Mouse (Mus musculus): Measurements from ENCODE around the gene Cdc42ep3. TPM values are rescaled to one million over a fixed set of nuclear protein-coding genes. Genes with fewer than 3 reads are reported as not detected.

Gene Cdc42ep3
- polyA plus RNA-seq, 1 experiment from 2014 or later = 55.8 TPM

DNA sequence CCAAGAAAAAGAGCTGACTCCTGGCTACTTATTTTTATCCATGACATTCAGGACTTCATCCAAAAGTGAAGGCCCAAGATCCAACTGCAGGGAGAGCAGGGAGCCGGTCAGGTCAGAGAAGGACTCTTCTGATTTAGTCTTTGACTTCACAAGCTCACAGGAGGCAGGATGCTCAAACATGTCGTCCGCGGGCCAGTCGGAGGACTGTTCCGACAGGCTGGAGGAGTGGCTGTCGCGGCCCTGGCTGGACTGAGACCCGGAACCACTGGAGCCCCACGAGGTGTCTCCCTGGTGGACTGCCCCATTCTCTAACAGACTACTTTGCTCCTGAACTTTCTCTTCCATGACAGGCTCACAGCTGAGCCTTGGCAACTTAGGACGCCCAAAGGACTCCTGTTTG is 20.2 kb downstream of the Cdc42ep3 start:
- Histone ChIP-seq H3K4me1 (ENCODE audit: control insufficient read depth, low read depth, low read length) (peaks cover 7% of the 10 kb centered on the region), H3K4me2 (ENCODE audit: low read depth, low read length) (no peak overlapping the region), H3K27ac (ENCODE audit: low read length) (no peak overlapping the region), H3K9me3 (replicated peaks; ENCODE audit: control insufficient read depth, low read length) (no peaks in the 10 kb centered on the region), H3K9ac (ENCODE audit: low read depth, low read length) (no peak overlapping the region), H3K4me3 (ENCODE audit: low read depth, low read length) (no peak overlapping the region), H3K36me3 (ENCODE audit: control insufficient read depth, insufficient read depth) (peaks cover 50% of the 10 kb centered on the region), H3K27me3 (ENCODE audit: control insufficient read depth, insufficient read depth, low read depth, low read length) (no peaks in the 10 kb centered on the region)
- WGBS (ENCODE audit: insufficient replicate concordance) = 91% methylated on average over 11 of the region's 11 CpGs
- no peak for ATAC-seq (ENCODE audit: low read depth)

- peak; percentile 59; the same call in 1 of the 2 replicates for ATAC-seq (ENCODE audit: low read depth)
- WGBS (ENCODE audit: insufficient replicate concordance) = 61% methylated on average over 9 of the region's 9 CpGs
- H3K27me3 ChIP-seq (ENCODE audit: control insufficient read depth, insufficient read depth, low read depth, low read length) = no peaks in the 10 kb centered on the region
- H3K36me3 ChIP-seq (ENCODE audit: control insufficient read depth, insufficient read depth) = peaks cover 50% of the 10 kb centered on the region
- H3K9ac ChIP-seq (ENCODE audit: low read depth, low read length) = no peak overlapping the region
- H3K27ac ChIP-seq (ENCODE audit: low read length) = no peak overlapping the region
- H3K9me3 ChIP-seq (replicated peaks; ENCODE audit: control insufficient read depth, low read length) = no peaks in the 10 kb centered on the region
- H3K4me3 ChIP-seq (ENCODE audit: low read depth, low read length) = no peak overlapping the region
- H3K4me2 ChIP-seq (ENCODE audit: low read depth, low read length) = no peak overlapping the region
- H3K4me1 ChIP-seq (ENCODE audit: control insufficient read depth, low read depth, low read length) = peaks cover 7% of the 10 kb centered on the region
Observed at GRCm38 (mm10) chr17:79333650-79334049, 21.2 kb downstream of the Cdc42ep3 start.

- Histone ChIP-seq H3K27me3 (ENCODE audit: control insufficient read depth, insufficient read depth, low read depth, low read length) (no peaks in the 10 kb centered on the region), H3K4me2 (ENCODE audit: low read depth, low read length) (no peak overlapping the region), H3K4me1 (ENCODE audit: control insufficient read depth, low read depth, low read length) (peaks cover 7% of the 10 kb centered on the region), H3K27ac (ENCODE audit: low read length) (no peak overlapping the region), H3K9ac (ENCODE audit: low read depth, low read length) (no peak overlapping the region), H3K9me3 (replicated peaks; ENCODE audit: control insufficient read depth, low read length) (no peaks in the 10 kb centered on the region), H3K4me3 (ENCODE audit: low read depth, low read length) (no peak overlapping the region), H3K36me3 (ENCODE audit: control insufficient read depth, insufficient read depth) (peaks cover 44% of the 10 kb centered on the region)
- WGBS (ENCODE audit: insufficient replicate concordance) = 63% methylated on average over 3 of the region's 3 CpGs
- ATAC-seq (ENCODE audit: low read depth) = no peak
Observed at GRCm38 (mm10) chr17:79332864-79333263, 22.0 kb downstream of the Cdc42ep3 start.

- Histone ChIP-seq H3K9me3 (replicated peaks; ENCODE audit: control insufficient read depth, low read length) (no peaks in the 10 kb centered on the region), H3K4me3 (ENCODE audit: low read depth, low read length) (no peak overlapping the region), H3K4me2 (ENCODE audit: low read depth, low read length) (no peak overlapping the region), H3K4me1 (ENCODE audit: control insufficient read depth, low read depth, low read length) (peaks cover 7% of the 10 kb centered on the region), H3K27ac (ENCODE audit: low read length) (no peak overlapping the region), H3K27me3 (ENCODE audit: control insufficient read depth, insufficient read depth, low read depth, low read length) (no peaks in the 10 kb centered on the region), H3K36me3 (ENCODE audit: control insufficient read depth, insufficient read depth) (peaks cover 35% of the 10 kb centered on the region), H3K9ac (ENCODE audit: low read depth, low read length) (no peak overlapping the region)
- WGBS (ENCODE audit: insufficient replicate concordance) = 90% methylated on average over 2 of the region's 2 CpGs
- no peak for ATAC-seq (ENCODE audit: low read depth)
Observed at GRCm38 (mm10) chr17:79330397-79330796, 24.5 kb downstream of the Cdc42ep3 start.

- ATAC-seq (ENCODE audit: low read depth) = no peak
- Histone ChIP-seq H3K4me2 (ENCODE audit: low read depth, low read length) (no peak overlapping the region), H3K27me3 (ENCODE audit: control insufficient read depth, insufficient read depth, low read depth, low read length) (no peaks in the 10 kb centered on the region), H3K4me1 (ENCODE audit: control insufficient read depth, low read depth, low read length) (no peaks in the 10 kb centered on the region), H3K27ac (ENCODE audit: low read length) (no peak overlapping the region), H3K9ac (ENCODE audit: low read depth, low read length) (no peak overlapping the region), H3K9me3 (replicated peaks; ENCODE audit: control insufficient read depth, low read length) (no peaks in the 10 kb centered on the region), H3K4me3 (ENCODE audit: low read depth, low read length) (no peak overlapping the region), H3K36me3 (ENCODE audit: control insufficient read depth, insufficient read depth) (peaks cover 12% of the 10 kb centered on the region)
- WGBS (ENCODE audit: insufficient replicate concordance) = 70% methylated on average over 4 of the region's 4 CpGs
Observed at GRCm38 (mm10) chr17:79326868-79327376, 28.0 kb downstream of the Cdc42ep3 start.

DNA sequence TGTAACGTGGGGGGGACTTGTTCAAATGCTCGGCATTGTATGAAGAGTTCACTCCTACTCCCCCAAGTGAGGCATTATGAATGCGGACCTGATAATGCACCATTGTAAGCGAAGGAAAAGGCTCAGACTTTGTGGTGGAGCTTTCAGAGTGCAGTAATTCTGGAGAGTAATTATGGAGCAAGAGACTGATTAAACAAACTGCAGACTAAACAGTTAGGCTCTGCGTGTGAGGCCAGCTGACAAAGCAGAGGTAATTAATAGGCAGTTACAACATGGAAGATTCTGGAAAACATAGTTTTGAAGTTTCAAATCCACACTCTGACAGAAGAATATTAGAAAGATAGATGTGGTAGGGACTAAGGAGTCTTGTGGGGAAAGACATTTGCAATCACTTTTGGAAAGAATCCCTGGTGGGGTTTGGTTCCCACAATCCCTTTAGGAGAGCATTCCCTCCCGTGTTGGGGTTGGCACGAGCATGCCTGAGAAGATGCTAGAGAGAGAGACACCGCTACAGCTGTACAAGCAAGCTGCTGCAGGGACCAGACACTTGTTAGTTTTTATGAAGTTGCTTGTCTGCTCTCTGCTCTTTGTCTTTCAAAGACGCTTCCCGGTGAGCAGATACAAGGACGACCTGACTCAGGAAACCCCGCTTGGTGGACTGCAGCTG is 37.7 kb downstream of the Cdc42ep3 start:
- no peak overlapping the region for H3K27ac ChIP-seq (ENCODE audit: low read length)
- no peak overlapping the region for H3K4me2 ChIP-seq (ENCODE audit: low read depth, low read length)
- ATAC-seq (ENCODE audit: low read depth) = no peak
- no peaks in the 10 kb centered on the region for H3K36me3 ChIP-seq (ENCODE audit: control insufficient read depth, insufficient read depth)
- WGBS (ENCODE audit: insufficient replicate concordance) = 65% methylated on average over 12 of the region's 12 CpGs
- H3K27me3 ChIP-seq (ENCODE audit: control insufficient read depth, insufficient read depth, low read depth, low read length) = no peaks in the 10 kb centered on the region
- H3K4me1 ChIP-seq (ENCODE audit: control insufficient read depth, low read depth, low read length) = no peaks in the 10 kb centered on the region
- no peak overlapping the region for H3K4me3 ChIP-seq (ENCODE audit: low read depth, low read length)
- H3K9me3 ChIP-seq (replicated peaks; ENCODE audit: control insufficient read depth, low read length) = no peaks in the 10 kb centered on the region
- no peak overlapping the region for H3K9ac ChIP-seq (ENCODE audit: low read depth, low read length)

DNA sequence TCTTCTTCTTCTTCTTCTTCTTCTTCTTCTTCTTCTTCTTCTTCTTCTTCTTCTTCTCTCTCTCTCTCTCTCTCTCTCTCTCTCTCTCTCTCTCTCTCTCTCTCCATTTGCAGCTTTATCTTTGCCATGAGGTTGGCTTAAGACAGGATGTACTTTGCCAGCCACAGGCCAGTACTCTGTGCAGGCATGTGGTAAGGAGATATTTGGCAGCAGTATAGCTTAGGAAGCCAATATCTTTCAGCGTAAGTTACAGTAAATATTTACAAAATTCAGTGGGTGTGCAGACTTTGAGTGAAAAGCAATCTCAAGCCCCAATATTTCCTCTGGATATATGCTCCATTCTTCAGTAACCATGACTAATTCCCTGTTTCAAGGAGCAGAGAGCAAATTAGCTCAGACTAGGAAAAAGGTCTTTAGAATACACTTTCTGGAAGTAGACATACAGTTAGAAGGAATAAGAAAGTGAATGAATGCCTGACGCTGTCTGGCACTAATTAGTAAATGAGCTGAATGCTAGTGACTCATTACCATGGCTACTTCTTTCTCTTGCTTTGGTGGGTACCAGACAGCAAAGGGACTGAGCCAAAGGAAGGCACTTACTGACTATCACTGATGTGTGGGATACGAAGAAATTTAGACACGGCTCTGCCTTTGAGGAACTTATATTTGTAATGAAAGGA is 39.3 kb downstream of the Cdc42ep3 start:
- Histone ChIP-seq H3K36me3 (ENCODE audit: control insufficient read depth, insufficient read depth) (no peaks in the 10 kb centered on the region), H3K4me1 (ENCODE audit: control insufficient read depth, low read depth, low read length) (no peaks in the 10 kb centered on the region), H3K4me3 (ENCODE audit: low read depth, low read length) (no peak overlapping the region), H3K4me2 (ENCODE audit: low read depth, low read length) (no peak overlapping the region), H3K27ac (ENCODE audit: low read length) (no peak overlapping the region), H3K9ac (ENCODE audit: low read depth, low read length) (no peak overlapping the region), H3K9me3 (replicated peaks; ENCODE audit: control insufficient read depth, low read length) (no peaks in the 10 kb centered on the region), H3K27me3 (ENCODE audit: control insufficient read depth, insufficient read depth, low read depth, low read length) (no peaks in the 10 kb centered on the region)
- ATAC-seq (ENCODE audit: low read depth) = no peak
- WGBS (ENCODE audit: insufficient replicate concordance) = 67% methylated on average over 4 of the region's 4 CpGs

DNA sequence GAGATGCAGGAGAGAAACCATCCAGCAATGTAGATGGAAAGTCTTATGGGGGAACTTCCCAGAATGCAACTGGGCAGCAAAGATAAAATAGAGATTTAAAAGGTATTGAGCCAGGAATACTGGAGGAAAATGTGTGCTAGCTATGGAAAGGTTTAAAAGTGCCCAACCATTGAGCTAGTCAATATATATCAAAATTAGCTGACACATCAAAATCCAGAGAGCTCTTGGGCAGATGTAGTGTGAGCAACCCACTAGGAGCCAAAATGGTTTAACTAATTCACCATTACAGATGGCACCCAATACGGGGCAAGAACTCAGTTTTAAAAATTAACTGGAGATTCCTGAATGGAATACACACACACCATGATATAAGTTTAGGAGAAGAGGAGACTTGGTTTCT is 44.4 kb downstream of the Cdc42ep3 start:
- WGBS (ENCODE audit: insufficient replicate concordance) = 37% methylated on average over 1 of the region's 1 CpGs
- Histone ChIP-seq H3K9ac (ENCODE audit: low read depth, low read length) (no peak overlapping the region), H3K27me3 (ENCODE audit: control insufficient read depth, insufficient read depth, low read depth, low read length) (no peaks in the 10 kb centered on the region), H3K4me1 (ENCODE audit: control insufficient read depth, low read depth, low read length) (no peaks in the 10 kb centered on the region), H3K36me3 (ENCODE audit: control insufficient read depth, insufficient read depth) (no peaks in the 10 kb centered on the region), H3K9me3 (replicated peaks; ENCODE audit: control insufficient read depth, low read length) (no peaks in the 10 kb centered on the region), H3K4me2 (ENCODE audit: low read depth, low read length) (no peak overlapping the region), H3K27ac (ENCODE audit: low read length) (no peak overlapping the region), H3K4me3 (ENCODE audit: low read depth, low read length) (no peak overlapping the region)
- ATAC-seq (ENCODE audit: low read depth) = no peak

GRCm38 (mm10) chr17:79309506-79309905 is 45.4 kb downstream of the Cdc42ep3 start:
- no peaks in the 10 kb centered on the region for H3K36me3 ChIP-seq (ENCODE audit: control insufficient read depth, insufficient read depth)
- no peaks in the 10 kb centered on the region for H3K27me3 ChIP-seq (ENCODE audit: control insufficient read depth, insufficient read depth, low read depth, low read length)
- H3K27ac ChIP-seq (ENCODE audit: low read length) = no peak overlapping the region
- no peak for ATAC-seq (ENCODE audit: low read depth)
- no peak overlapping the region for H3K9ac ChIP-seq (ENCODE audit: low read depth, low read length)
- H3K4me2 ChIP-seq (ENCODE audit: low read depth, low read length) = no peak overlapping the region
- H3K9me3 ChIP-seq (replicated peaks; ENCODE audit: control insufficient read depth, low read length) = no peaks in the 10 kb centered on the region
- 68% methylated on average over 1 of the region's 1 CpGs for WGBS (ENCODE audit: insufficient replicate concordance)
- H3K4me3 ChIP-seq (ENCODE audit: low read depth, low read length) = no peak overlapping the region
- no peaks in the 10 kb centered on the region for H3K4me1 ChIP-seq (ENCODE audit: control insufficient read depth, low read depth, low read length)

Data from liver, embryonic 16.5 days (tissue).